9 mouse cellular contexts compared by ENCODE assay signal in the genomic region with DNA sequence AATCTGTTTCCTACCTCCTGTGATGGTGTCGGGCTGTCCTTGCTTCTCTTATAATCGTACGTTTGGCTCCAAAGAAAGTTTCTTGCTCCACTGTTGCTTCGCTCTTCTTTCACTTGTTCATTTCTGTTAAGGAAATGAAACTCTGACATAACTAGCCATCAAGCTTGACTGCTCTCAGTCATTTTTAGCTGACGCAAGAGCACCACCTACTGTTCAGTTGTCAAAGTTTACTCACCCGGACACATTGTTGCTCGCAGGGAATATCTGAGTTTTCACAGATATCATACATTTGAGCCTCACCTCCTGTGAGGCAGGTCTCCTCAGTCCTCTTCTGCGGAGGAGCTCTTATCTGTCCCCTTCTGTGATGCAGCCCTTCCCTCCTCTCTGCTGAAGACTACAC. TPM values are rescaled to one million over a fixed set of nuclear protein-coding genes. Genes with fewer than 3 reads are reported as not detected.
DNase-seq lines count a peak whose midpoint lies in the region; ATAC-seq lines count a peak whose summit lies in the region.
"Had no signal": no experiment of that assay in that cellular context is flagged by ENCODE, and none has a peak within 500 bp of the region (broad histone marks: within the 10 kb centered on the region; RNA-seq: fewer than 3 reads in every experiment).

No protein-coding gene starts in this region.

- H3K9me3 ChIP-seq in limb, embryonic 10.5 days (replicated peaks) = no peaks in the 10 kb centered on the region
- H3K9me3 ChIP-seq: neural tube, embryonic 13.5 days had no signal

- intact Hi-C loops in left cerebral cortex, postnatal 36 days (cut with DNase I) = loop anchor here (5.0 kb wide), 1 partner anchor 247 kb away; no protein-coding TSS in a partner anchor

- H3K36me3 ChIP-seq in limb, embryonic 10.5 days = peaks cover 88% of the 10 kb centered on the region

- no peaks in the 10 kb centered on the region for H3K4me1 ChIP-seq in limb, embryonic 10.5 days
- H3K4me1 ChIP-seq: neural tube, embryonic 13.5 days had no signal

- H3K4me3 ChIP-seq in limb, embryonic 10.5 days = no peak overlapping the region
- H3K4me3 ChIP-seq: neural tube, embryonic 13.5 days had no signal

- peak; percentile 68 to 84; a peak in 3 of 4 replicates for ATAC-seq in hematopoietic stem cell, adult 5-6 weeks (replicated peaks in 1 of 2; ENCODE audit: insufficient read depth in 1 of 2, low FRiP score in 2 of 2, low TSS enrichment in 1 of 2, low read depth in 1 of 2, poor library complexity in 2 of 2, severe bottlenecking in 2 of 2)

- no peak overlapping the region for H3K27ac ChIP-seq in limb, embryonic 10.5 days
- H3K27ac ChIP-seq: neural tube, embryonic 13.5 days had no signal

- peak; percentile 32 for DNase-seq in left cerebral cortex, adult 11 months (ENCODE audit: low spot score)
- no peak for DNase-seq in left cerebral cortex, postnatal 36 days (ENCODE audit: low spot score in 2 of 2)
- peak; percentile 62 for DNase-seq in Muller cell, postnatal 12 days (ENCODE audit: inconsistent ontology term)
- peak; percentile 72 to 75 for DNase-seq in cerebellum, postnatal 14 days
- peak; percentile 53 for DNase-seq in limb, embryonic 10.5 days (ENCODE audit: low spot score)
- peak; percentile 38 for DNase-seq in retina, adult 2 months (ENCODE audit: low read depth, low spot score)
- no peak for DNase-seq in urinary bladder, postnatal 4 days (ENCODE audit: low spot score in 2 of 2)

- H3K27me3 ChIP-seq in limb, embryonic 10.5 days (ENCODE audit: low read depth, poor library complexity, severe bottlenecking) = no peaks in the 10 kb centered on the region
- H3K27me3 ChIP-seq: neural tube, embryonic 13.5 days had no signal

- WGBS in limb, embryonic 10.5 days = 78% methylated on average over 8 of the region's 8 CpGs

RNA-seq across cellular contexts. Expression of a gene that starts 44.8 kb away (rescaled TPM):
- total RNA-seq in left cerebral cortex, postnatal 36 days (2021) = 10 to 100 TPM; 31.6 to 38.0 TPM
- total RNA-seq in hematopoietic stem cell, adult 5-6 weeks (2017) = 7.3 and 7.5 TPM in 2 replicates
- polyA plus RNA-seq in limb, embryonic 10.5 days (2016; fragmentation: Nextera tagmentation; extraction: Ambion mirVana) = 17.8 and 18.6 TPM in 2 replicates

Comparison
In these comparisons a context has a peak if more than half of its experiments do, and no peak if none do; other contexts are left out.
1. DNase-seq: peak in left cerebral cortex, adult 11 months (single experiment), Muller cell, postnatal 12 days (single experiment), cerebellum, postnatal 14 days (2 of 2), limb, embryonic 10.5 days (single experiment) and retina, adult 2 months (single experiment); none in left cerebral cortex, postnatal 36 days (0 of 2) and urinary bladder, postnatal 4 days (0 of 2).